Mouse (Mus musculus): ENCODE data around the gene Erp29. TPM values are rescaled to one million over a fixed set of nuclear protein-coding genes. Genes with fewer than 3 reads are reported as not detected.
"Not testable (repeated sequence)": the region's sequence is repeated elsewhere in the genome, so short reads cannot be mapped to it uniquely, and the experiment has no call there.

The Erp29 gene
- 100 to 1,000 TPM; 115 to 128 TPM for total RNA-seq (2021)
- long read RNA-seq, experiment 1, full-length matches to known transcripts, result 104 of 120 reads
- long read RNA-seq, experiment 1, partial matches to known transcripts, result 0 of 120 reads
- long read RNA-seq, experiment 1, other reads (novel, unspliced or antisense), result 16 of 120 reads
- long read RNA-seq, experiment 2, full-length matches to known transcripts, result 42 of 52 reads
- long read RNA-seq, experiment 2, partial matches to known transcripts, result 1 of 52 reads
- long read RNA-seq, experiment 2, other reads (novel, unspliced or antisense), result 9 of 52 reads

GRCm38 (mm10) chr5:121452026-121452869 is at the start of gene Erp29:
Gene Erp29 (minus strand): TSS chr5:121452506.
- DNase-seq, result peak; percentile 100

DNA sequence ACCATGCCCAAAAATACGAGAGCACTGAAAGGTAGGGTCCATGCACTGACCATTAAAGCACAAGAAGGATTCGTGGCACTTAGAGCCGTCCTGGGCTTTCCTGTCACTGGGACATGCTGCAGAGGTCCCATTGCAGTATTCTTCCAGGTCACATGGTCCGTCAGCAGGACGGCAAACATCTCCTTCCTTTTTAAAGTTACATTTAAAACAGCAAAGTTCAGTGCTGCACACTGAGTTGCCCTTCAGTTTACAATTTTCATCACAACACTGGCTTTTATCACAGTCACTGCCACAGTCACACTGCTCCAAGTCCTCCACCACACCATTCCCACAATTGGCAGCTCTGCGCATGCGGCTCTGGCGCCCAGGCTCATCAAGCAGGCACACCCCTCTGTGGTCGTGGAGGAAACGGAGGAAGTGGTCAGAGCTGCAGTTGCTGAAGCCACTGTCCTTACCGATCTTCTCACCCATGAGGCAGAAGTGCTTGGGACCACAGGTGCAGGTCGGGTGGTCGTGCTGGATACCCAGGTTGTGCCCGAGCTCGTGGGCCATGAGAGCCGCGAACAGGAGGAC is 49.2 kb upstream of the Erp29 start:
- DNase-seq, result not testable (repeated sequence)

GRCm38 (mm10) chr5:121500719-121501118 is 48.4 kb upstream of the Erp29 start:
- DNase-seq, result no peak

DNA sequence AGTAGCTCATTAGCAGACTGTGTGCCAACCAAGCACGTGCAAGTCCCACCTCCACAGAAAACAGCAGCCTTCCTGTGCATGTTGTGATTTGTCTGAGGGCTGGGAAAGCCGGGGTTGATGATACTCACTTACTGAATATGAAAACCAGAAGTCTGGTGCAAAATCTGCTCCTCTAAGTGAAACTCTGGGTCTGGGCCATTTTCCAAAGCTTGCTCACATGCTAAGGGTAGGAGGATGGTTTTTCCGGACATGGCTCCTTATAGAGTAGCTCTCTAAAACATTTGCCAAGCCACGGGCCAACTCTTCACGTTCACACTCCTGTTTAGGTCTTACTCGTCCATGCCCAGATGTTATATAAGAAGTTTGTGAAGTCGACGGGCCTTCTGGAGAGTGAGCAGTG is 41.0 kb upstream of the Erp29 start:
- no peak for DNase-seq

GRCm38 (mm10) chr5:121484801-121485200 is 32.5 kb upstream of the Erp29 start:
- no peak for DNase-seq

- DNase-seq, result peak; percentile 54
These were observed 25.4 kb upstream of the Erp29 start for GRCm38 (mm10) chr5:121477680-121478079.

- DNase-seq, result no peak
These were observed 23.7 kb upstream of the Erp29 start for GRCm38 (mm10) chr5:121476040-121476439.

DNA sequence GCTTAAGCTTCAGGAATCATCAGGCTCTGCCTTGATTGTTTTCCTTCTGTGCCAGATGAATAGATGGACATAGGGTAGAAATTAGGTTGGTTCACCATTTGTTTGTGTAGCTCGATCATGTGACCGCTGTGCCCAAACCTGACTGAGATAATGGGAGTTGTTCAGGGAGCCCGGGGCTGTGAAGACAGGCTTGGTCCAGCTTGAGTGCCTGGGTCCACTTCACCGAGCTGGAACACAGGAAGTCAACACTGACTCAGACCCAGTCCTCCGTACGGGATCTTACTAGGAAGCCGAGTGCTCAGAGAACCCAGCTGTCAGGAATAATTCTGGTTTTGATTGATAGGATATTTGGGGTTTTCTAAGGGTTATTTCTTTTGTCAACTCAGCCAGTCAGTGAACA is 22.3 kb upstream of the Erp29 start:
- no peak for DNase-seq

- no peak for DNase-seq
These were observed 20.1 kb upstream of the Erp29 start for GRCm38 (mm10) chr5:121472411-121472810.

DNA sequence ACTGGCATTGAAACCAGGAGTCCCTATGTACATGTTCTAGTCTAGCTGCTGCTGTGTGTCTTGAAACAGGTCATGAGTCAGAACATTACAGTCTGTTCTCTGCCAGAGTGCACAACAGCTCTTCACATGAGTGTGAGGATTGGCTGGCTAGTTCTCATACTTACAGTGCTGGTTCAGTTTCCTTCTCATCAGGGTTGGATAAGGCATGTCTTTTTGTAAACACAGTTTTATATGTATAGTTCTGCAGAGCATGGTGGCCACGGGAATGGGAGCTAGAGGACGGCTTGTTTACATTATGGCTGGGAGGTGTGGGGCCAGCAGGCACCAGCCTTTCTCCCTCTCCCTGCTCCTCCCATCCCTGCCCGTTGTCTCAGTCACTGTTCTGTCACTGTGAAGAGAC is 17.3 kb upstream of the Erp29 start:
- no peak for DNase-seq

GRCm38 (mm10) chr5:121463601-121464250 is 11.4 kb upstream of the Erp29 start:
- DNase-seq, result no peak

DNA sequence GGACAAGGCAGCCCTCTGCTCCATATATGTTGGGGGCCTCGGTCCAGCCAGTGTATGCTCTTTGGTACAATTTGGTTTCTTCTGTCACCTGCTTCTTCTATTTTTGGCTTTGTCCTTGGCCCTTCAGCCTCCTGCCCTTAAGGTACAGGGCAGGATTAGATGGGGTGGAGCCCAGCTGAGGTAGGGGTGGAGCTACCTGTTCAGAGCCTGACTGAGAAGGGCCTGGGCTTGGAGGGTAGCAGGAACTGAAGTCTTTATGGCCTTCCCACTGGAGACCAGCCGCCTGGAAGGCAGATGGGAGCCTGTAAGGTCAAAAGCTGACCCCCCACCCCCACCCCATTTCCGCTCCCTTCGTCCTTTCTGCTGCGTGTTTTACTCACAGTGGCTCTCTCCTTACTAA is 10.7 kb upstream of the Erp29 start:
- DNase-seq, result no peak

GRCm38 (mm10) chr5:121462171-121462502 is 9.8 kb upstream of the Erp29 start:
- DNase-seq, result no peak

- DNase-seq, result no peak
These were observed 9.2 kb upstream of the Erp29 start for GRCm38 (mm10) chr5:121461339-121462170.

- no peak for DNase-seq
These were observed 3.4 kb upstream of the Erp29 start for GRCm38 (mm10) chr5:121455510-121456265.

GRCm38 (mm10) chr5:121454503-121454782 is 2.1 kb upstream of the Erp29 start:
- peak; percentile 27 for DNase-seq

DNA sequence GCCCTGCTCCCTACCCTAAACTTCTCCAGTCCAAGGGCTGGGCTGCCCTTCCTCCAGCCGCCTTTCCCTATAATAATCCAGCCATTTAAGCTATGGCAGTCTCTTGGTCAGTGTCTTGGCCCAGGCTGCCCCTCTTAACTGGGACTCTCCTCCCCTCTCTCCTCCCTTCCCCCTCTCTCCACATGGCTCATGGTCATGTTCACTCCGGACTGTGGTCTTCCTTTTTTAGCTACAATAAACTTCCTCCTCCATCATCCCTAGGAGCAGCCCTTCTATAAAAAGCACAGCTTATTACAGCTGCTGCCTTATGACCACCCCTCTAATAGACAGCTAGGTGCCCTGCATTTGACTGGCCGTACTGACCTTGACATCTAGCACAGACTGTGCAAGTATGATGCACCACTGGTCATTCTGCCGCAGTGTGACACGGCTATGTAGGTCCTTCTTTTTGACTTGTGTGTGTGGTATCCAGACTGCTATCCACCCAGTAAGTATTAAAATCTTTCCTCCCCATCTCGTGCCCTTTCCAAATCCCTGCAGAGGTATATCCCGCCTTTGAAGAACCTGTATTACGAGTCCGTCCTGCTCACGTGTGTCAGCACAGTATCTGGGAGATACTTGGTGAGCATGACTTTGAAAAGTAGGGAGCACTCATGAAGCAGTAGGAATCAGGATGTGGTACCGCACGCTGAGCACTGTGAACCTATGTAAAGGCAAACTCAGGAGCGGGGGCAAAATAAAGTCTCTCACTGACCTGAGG is 1.6 kb upstream of the Erp29 start:
- no peak for DNase-seq

GRCm38 (mm10) chr5:121452906-121453305 is 600 bp upstream of the Erp29 start:
- DNase-seq, result peak; percentile 65

DNA sequence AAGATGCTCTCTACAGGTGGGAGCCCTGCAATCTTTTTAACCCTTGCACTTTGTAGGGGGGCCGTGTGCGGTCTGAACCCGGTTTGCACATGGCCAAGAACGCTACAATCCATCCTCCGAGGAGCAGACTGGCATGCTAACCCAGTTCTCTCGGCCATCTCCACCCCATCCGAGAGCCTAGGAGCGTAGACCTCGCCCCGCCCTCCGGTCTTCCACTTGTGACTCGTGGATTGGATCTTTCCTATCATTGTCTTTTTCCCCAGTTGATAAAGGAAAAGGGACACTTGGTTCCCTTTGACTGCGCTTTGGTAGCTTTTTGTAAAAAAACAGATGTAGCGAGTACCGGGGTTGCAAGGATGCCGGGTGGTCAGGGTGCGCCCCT is 671 bp downstream of the Erp29 start, which contains the start of gene Tmem116:
Gene Tmem116 (plus strand): TSS at position 250 of the 382 bp plus-strand sequence.
- peak; percentile 54 for DNase-seq

DNA sequence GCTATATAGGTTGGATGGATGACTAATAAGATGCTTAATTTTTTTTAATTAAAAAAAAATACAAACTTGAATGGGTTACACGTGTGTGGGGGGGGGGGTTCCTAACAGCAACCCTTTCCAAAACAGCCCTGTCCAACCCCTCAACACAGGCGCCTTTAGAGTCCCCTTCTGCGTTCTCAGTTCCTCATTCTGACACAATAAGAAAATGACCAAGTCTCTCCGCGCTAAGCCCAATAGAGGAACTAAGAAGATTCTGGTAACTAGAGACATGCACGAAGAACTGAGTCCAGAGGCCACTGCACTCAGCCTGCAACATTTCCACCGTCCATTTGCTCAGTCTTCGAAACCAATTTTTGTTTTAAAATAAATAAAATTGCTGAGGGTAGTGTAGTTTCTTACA is 1.1 kb downstream of the Erp29 start:
- DNase-seq, result no peak

DNA sequence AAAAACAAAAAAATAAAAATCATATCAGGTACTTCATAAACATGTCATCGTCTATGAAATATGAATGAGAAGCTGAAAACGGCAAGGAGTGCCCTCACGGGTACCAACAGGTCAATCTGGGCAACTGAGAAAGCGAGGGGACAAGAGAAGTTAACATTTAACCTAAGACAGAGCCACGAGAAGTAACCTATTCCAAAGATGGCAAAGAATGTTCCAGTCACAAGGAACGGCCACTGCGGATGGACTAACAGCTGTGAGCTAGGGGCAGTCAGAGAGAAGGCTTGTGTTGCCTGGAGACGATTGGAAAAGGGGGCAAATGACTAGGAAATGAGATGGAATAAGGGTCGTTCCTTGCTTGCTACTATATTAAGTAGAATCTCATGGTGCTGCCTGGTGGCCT is 1.8 kb downstream of the Erp29 start:
- DNase-seq, result no peak

All from adrenal gland, postnatal 10 days (tissue).